Mouse (Mus musculus): Measurements from ENCODE around the gene Trim8. TPM values are rescaled to one million over a fixed set of nuclear protein-coding genes. Genes with fewer than 3 reads are reported as not detected.
A peak's percentile ranks its signal among the peaks of the same experiment; 100 is the strongest.

The Trim8 gene
- total RNA-seq (2022) = 10 to 100 TPM; 46.6 to 69.0 (median 59.4) TPM

DNA sequence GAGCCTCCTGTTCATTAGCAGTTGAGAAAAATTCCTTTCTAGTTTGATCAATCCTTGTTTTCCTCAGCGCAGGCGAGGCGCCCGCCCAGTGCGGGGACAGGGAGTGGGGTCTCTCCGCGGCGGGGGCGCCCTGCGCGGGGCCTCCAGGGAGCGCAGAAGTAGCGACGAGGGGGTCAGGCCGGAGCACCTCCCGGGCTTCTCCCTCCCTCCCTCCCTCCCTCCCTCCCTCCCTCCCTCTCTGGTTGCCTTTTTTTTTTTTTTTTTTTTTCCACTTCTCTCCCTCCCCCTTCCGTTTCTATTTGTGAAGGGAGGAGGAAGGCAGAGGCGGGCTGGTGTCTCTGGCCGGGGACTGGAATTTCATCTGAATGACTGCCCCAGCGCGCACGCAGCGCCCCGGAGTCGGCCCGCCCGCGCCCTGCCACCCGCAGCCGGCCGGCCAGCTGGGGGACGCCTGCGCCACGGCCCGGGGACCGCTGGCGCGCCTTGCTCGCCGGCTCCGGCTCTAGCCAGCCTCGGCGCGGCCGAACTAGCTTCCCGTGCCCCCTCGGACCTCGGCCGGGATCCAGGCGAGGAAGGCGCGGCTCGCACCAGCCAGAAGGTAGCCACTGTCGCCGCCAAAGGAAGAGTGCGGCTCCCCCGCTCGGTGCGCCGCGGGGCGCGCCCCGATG, at the start of gene Trim8:
Trim8 (plus strand) TSS at position 302 of the 668 bp plus-strand sequence.
- peak; percentile 84 for DNase-seq

DNA sequence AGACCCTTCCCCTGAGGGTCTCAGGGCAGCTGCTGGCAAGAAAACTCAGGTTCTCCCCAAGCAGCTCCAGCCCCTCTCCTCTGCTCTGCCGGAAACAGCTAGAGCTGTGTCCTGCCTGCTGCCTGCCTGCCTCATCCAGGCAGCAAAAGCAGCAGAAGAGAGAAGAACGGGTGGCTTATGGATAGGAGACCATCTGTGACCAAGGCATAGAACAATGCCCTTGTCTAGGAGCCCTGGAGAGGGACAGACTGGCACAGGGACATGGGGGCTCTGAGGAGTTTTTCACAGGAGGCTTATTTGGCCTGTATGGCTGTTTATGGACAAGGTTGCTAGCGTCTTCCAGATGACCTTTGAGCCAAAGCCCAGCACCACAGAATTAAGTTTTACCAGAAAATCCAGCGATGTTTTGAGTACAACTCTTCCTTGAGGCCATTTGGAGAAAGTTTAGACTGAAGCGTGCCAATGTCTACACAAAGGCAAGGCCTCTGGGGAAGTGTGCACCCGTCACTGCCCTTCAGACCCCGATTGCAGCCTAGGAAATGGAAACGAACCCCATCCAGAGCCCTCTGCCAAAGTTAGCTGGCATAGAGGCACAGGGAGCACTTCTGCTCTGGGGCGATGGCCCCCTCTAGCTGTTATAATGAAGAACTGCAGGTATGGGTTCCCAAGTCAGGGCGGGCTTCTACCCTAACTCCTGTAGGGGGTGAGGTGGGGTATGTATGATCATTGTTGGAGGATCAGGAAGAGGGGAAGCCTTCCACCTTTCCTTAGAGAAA, 49.3 kb upstream of the Trim8 start:
- DNase-seq = no peak

DNA sequence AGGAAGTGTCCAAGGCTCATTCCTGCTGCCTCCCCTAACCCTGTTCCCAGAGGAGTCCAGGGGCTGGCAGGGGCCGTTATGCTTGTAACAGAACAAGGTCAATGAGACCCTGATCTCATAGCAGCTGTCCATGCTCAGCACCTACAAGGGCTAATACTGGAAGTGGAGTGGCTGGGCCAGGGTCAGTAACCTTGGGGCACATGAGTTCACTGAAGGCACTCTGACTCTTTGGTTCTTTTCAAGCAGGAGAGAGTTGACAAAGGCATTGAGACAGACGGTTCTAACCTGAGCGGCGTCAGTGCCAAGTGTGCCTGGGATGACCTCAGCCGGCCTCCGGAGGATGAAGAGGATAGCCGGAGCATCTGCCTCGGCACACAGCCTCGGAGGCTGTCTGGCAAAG, 48.6 kb upstream of the Trim8 start:
- DNase-seq = no peak

DNA sequence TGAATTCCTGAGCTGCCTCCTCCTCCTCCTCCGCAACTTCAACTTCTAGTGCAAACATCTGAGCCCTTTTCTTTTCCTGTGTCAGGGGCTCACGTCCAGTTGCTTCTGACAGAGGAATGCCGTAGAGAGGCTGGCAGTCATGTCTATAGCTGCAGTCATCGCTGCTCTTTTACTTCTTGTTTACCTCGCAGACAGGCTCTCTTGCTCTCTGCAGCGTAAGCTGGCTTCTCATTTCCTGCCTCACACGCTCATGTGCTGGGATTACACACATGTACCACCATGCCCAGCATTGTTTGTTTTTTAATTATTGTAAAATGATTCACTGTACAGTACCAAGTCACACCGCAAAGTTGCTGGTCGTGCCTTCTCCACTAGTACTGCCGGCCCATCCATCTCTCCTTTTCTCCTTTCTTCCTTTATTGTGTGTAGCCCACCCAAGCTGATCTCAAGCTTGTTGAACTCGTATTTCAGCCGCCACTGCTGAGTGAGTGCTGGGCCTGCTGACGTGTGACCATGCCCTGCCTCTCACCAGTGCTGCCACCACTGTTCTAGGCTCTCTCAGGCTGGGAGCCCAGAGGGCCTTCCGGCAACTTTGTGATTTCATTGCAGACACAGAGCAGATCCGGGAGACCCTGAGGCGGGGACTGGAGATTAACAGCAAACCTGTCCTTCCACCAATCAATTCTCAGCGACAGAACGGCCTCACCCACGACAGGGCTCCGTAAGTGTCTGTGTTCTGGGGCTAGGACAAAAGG, 47.2 kb upstream of the Trim8 start:
- DNase-seq = no peak

DNA sequence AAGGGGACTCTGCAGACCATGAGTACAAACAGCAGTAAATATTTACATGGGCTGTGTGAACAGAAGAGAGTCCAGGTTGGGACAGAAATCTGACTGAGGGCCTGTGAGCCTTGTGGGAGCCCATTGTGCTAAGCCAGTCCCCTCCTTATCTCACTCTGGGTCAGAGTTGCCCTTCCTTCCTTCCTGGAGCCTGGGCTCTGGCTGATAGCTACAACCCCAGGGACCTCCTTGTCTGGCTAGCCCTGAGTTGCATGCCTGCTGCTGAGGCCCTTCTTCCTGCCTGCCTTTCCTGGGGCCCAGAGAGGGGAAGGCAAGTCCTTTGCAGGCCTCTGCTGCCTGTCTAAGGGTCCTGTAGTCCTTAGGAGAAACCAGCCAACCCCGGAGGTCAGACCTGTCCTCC, 46.5 kb upstream of the Trim8 start:
- no peak for DNase-seq

DNA sequence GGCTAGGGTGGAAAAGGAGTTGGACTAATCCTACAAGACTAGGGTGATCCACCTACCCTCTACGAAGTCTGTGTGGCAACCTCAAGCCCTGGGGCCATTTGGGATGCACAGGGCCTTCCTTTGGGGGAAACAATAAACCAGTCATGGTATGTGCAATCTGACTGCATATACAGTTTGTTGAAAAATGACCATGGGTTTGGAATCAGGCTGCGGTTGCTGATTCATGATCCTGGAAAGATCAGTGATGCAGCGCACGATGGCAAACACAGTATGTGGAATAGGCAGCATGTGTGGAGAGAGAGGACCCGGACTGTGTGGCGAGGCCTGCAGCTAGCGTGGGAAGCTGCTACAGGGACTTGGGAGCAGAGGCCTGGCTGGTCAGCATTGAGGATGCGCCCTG, 45.9 kb upstream of the Trim8 start:
- no peak for DNase-seq

DNA sequence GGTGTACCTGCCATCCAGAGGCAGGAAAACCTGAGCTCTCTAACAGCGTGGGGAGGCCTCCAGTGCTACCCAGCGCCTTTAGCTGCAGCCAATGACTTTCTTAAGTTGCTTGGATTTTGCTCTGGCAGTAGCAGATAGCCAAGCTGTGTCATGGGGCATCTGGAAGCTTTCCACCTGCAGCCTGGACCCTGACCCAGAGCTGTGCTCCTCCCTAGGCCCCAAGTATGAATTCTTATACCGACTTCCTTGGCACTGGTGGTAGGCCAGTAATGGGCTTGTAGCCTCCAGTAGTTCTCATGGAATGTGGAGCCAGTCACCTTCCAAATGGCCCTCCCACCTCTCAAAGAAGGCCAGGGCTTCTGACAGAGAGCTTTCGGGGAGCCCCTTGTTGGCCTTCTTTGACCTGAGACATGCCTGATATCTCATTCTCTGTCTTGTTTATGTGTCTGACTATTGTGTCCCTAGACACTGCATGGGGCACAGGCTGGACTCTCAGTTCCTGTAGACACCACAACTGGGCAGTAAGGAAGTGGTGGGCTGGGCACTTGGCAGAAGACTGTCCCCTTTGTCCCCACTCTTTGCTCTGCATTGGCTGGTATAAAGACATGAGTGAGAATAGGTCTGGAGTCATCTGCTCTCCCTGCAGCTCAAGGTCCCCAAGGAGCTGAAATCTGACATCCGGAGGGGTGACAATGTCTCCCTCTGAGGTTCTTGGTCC, 45.3 kb upstream of the Trim8 start:
- no peak for DNase-seq

DNA sequence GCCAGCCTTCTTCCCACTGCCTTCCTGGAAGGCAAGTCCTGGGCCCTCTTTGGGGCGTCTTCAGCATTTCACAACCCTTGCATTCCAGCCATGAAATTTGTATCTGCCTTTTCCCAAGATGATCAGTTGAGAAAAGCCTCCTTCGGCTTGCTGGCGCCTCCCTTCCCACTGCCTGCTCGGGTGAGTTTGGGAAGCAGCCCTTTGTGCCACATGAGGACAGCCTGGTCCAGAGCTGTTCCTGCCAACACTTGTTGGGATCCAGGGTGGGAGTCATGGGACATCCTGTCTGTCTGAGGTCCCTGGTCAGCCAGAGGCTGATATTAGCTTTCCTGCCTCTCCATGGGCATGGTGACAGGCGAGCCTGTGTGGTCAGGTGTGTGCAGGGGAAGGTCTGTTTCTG, 43.7 kb upstream of the Trim8 start:
- no peak for DNase-seq

DNA sequence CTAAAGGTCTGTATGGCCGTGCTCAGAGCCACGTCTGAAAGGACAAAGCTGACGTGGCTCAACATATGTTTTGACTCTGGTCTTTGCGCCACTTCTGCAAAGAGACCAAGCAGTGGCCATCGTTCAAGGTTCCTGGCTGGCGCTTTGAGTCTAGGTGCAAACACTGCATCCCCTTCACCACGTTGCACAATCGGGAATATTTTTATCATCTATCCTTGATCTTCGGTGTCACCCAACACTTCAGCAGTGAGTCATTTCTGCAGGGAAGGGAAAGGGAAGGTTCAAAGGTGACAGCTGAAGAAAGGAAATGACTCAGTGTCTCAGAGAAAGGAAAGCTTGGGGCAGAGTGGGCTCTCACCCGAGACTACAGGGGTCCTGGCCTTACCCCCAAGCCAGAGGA, 42.2 kb upstream of the Trim8 start:
- peak; percentile 71 for DNase-seq

DNA sequence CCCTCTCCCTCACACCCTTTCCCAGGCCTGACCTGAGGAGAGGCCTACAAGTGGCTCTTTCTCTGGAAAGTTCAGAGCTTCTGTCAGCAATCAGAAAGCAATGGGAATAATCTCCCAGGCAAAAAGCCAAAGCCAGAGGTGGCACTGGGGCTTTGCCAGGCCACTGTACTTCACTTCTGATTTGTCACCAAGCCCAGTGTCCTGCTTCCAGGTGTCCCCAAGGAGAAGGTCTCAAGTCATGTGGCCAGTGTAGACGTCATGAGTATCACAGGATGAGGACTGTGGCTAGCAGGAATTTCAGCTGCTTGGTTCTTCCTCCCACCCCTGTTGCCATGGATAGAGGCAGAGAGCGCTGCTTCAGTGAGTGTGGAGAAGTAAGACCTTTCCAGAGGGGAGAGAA, 41.6 kb upstream of the Trim8 start:
- no peak for DNase-seq

DNA sequence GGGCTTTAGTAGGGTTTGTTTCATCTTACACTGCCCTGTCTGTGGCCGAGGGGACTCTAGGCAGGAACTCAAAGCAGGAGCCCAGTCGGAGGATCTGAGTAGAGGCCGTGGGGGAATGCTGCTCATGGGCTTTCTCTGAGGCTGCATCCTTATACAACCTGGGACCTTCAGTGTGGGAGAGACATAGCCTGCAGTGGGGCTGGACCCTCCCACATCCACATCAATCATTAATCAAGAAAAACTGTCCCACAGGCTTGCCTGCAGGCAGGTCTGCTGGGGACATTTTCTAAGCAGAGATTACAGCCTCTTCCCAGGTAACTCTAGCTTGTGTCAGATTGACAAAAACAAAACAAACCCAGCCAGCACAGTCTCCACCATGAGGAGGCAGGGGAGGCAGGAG, 38.9 kb upstream of the Trim8 start:
- no peak for DNase-seq

DNA sequence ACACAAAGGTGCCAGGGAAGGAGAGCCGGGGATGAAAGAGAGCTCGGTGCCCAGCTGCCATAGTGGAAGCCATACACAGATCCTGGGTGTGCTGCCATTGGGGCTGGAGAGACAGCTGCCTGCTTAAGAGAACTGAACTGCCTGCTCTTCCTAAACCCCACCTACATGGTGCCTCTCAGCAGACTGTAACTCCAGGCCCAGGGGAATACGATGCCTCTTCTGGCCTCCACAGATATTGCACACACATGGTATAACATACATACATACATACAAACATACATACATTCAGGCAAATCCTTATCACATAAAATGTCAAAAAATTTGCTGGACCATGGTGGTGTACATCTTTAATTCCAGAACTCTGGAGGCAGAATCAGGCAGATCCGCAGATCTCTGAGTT, 38.1 kb upstream of the Trim8 start:
- no peak for DNase-seq

DNA sequence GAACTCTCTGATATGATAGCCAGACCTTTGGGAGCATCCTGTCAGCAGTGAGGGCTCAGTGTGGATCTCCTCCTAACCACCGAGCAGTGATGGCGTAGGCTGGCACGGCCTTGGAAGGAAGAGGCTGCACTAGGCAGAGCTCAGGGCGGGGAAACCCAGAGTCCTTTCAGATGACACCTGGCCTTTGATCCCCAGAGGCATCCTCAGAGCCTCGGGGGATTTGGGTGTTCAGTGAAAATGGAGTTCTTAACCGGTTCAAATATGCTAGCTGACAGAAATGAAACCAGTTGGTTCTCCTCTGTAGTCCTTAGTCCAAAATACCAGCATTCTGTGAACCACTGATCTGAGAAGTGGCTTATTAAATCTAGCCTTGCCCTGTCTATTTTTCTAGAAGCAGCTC, 35.3 kb upstream of the Trim8 start:
- DNase-seq = no peak

DNA sequence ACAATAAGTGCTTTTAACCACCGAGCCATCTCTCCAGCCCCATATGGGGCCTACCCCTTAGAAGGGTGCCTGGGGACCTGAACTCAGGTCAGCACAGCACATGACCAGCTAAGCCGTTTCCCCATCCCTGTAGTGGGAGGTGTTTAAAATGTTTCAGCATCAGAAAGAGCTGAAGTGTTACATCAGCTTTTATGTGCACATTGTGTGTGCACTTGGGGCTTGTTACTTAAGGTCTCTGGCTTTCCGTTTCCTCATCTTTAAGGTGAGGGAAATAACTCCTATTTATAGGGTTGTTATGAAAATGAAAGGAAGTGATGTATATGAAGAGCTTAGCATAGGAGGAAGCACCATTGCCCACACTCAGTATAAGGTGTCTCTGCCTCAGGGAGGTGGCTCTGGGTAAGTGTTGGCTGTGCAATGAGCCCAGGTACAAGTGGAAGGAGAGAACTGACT, 34.4 kb upstream of the Trim8 start:
- no peak for DNase-seq

DNA sequence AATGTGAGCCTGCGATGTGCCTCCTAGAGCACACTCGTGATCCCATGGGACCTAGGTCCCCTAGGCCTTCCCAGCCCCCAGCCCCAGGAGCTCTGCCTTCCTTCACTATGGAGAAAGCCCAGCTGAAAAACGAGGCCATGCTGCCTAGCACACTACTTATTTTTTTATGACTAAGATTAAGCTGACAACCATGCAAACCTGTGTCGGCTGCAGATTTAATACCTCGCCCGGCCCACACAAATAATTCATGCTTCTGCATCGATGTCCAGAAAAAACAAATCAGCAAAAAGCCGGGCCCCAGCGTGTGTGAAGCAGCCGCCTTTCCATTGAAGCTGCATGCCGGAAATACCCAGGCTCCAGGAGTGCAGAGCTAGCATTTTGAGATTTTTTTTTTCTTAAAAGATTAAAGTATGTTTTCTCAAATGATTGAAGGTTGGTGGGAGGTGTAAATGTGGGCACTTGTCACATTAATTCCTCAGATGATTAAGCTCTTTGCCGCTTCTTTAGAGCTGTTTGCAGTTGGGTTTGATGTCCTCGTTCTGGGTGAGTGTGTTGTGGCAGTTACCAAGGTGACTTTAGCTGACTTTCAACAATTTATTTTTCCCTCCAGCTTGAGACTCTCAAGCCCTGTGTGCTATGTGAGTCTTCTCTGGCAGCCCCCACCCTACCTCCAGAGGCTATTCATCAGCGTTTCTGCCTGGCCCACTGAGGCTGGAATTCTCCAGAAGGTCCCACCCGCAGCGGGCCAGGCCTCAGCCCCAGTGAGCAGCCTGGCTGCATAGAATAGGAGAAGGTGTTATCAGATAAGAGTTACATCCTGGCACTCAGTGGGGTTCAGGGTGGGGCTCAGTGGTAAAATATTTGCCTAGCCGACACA, 30.9 kb upstream of the Trim8 start:
- no peak for DNase-seq

DNA sequence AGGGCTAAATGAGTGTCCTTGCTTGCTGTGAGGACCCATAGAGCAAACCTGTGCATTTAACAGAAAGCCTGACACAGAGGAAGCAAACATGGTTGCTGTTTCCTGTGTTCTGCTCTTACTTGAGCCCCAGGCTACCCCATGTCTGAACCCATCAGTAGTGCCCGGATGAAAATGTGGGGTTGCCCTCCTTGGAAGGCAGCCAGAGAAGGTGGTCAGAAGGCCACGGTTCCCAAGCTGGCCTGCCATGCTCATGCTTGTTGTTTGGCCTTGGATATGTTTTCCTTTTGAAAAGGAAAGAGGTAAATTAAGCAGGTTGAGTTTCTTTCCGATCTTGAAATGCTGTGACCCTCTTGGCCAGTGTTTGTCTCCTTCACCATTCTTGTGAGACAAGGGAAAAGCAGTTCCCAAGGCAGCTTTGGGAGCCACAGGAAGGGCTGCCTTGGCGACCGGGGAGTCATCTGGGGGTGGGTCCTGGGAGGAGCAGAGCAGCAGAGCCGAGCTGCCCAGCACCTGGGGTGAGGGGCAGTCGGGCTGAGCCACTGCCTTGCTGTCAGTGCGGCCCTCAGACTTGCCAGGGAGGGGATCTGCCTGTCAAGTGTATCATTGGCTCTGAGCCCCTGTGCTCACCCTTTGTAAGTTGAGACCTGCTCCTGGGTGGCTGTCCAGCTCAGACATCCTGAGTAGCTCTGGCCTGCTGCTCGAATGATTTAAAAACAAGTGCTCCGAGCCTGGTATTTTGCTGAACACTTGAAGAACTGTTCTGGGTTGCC, 30.0 kb upstream of the Trim8 start:
- DNase-seq = no peak

DNA sequence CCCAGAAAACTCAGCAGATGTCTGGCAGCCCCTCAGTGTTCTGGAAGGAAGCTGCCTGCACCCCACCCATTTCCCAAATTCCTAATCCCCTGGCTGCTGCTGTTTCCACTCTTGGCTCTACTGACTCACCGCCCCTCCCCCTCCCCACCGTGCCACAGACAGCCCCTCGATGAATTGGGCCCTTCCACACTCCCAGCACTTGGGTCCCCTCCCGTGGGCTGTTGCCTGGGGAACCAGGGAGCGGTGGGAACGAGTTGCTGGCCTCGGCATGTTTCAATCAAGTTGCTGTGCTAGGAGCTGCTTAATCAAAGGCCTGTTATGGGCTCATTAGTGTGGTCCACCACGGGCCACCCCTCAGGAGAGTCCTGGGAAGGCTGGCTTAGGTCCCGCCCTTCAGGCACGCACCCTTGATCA, 24.1 kb upstream of the Trim8 start:
- DNase-seq = no peak

DNA sequence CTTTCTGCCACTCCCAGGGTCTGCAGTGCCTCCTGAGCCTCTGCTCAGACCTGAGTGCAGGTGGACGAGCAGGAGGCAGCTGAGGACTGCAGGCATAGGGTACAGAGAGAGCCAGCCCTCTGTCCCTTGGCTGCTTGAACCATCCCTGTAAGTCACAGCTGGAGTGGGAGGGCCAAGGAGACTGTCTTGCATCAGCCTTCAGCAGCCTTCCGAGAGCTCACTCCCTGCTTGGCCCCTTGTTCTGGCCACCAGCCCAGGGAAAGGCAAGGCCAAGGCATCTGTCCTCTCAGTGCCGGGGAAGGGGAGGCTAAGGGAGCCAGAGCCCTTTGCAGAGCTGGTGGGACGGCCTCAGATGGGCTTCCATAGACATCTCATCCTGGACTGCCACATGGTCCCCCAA, 23.3 kb upstream of the Trim8 start:
- no peak for DNase-seq

DNA sequence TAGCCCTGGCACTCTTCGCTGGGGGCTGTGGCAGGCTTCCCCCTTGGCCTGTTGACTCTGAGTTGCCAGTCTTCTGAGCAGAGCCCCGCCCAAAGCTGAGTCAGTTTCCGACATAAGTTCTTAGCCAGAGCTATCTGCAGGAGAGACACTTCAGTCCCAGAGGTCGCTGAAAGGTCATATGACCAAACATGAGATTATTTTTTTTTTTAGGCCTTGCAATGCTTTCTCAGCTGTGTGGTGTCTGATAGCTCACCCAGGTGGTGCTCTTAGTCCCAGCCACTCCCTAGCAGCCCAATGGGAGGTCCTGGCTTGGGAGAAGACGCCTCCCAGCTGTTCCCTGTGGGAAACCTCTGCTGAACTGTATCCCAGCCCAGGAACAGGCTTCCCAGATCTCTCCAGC, 22.7 kb upstream of the Trim8 start:
- DNase-seq = no peak

DNA sequence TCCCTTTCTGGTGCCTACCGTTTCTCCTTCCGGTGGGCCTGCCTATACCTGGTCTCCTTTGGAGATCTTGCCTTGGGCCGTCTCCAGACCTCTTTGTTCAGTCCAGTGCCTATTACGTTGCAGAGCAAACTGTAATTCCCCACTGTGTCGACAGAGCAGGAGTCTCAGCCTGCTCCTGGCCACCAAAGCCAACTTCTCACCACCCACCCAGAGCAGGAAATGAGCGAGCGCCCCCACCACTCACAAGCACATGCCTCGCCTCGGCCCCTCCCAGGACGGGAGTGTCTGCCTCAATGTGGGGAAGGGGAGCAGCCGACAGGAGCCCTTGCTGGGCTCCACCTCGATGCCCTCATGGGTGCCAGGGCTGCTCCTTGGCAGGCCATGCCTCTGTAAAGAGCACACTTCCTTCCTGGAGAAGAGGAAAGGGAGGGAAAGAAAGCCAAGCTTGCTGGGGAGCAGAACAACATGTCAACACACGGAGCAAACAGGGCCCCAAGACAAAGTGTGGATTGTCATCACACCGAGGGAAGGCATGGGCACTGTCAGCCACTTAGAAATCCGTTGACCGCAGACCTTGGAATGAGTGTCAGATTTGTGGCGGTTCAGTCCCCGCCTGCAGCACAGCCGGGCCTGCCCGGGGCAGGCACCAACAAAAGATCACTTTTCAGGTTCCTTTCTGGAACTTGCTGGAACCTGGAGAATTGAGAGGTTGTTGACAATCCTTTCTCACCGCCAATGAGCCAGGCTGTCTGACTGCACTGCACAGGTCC, 22.0 kb upstream of the Trim8 start:
- DNase-seq = no peak

All from adrenal gland, adult 8-10 months (tissue).